Mouse (Mus musculus) stomach, embryonic 14.5 days (tissue): ENCODE measurements around the gene Olfr1509. TPM values are rescaled to one million over a fixed set of nuclear protein-coding genes. Genes with fewer than 3 reads are reported as not detected.
"Not testable (repeated sequence)": the region's sequence is repeated elsewhere in the genome, so short reads cannot be mapped to it uniquely, and the experiment has no call there.

Experiments used
- ATAC-seq: fragments of 200-750 bp; cut with Nextera tagmentation; 2 replicates; pipeline ENCODE4 v1.8.0; 2017; ENCODE audit warnings: low read depth, moderate TSS enrichment; ENCODE audit not compliant: insufficient number of reproducible peaks, insufficient read depth, low FRiP score
- H3K27ac ChIP-seq: fragments of 300-500 bp; sonication (generic); 2 replicates; pipeline ENCODE4 v1.5.1; 2014; ENCODE audit warnings: mild to moderate bottlenecking, low read length, moderate library complexity, mixed read lengths
- H3K27me3 ChIP-seq: fragments of 300-500 bp; sonication (generic); 2 replicates; pipeline ENCODE4 v1.6.1; 2014; ENCODE audit warnings: low read length, control low read depth, mixed read lengths; ENCODE audit not compliant: control insufficient read depth, insufficient read depth
- H3K36me3 ChIP-seq: fragments of 300-500 bp; sonication (generic); 2 replicates; pipeline ENCODE4 v1.6.1; 2014; ENCODE audit warnings: mild to moderate bottlenecking, control low read depth, low read length, moderate library complexity, mixed read lengths; ENCODE audit not compliant: control insufficient read depth, insufficient read depth
- H3K4me1 ChIP-seq: fragments of 300-500 bp; sonication (generic); 2 replicates; pipeline ENCODE4 v1.6.1; 2014; ENCODE audit warnings: low read length, control low read depth, mixed read lengths; ENCODE audit not compliant: control insufficient read depth, insufficient read depth
- H3K4me2 ChIP-seq: fragments of 300-500 bp; sonication (generic); replicated peaks from 2 replicates; pipeline ENCODE4 v1.6.1; 2014; ENCODE audit warnings: low read depth, low read length, control low read depth
- H3K4me3 ChIP-seq: fragments of 300-500 bp; sonication (generic); 2 replicates; pipeline ENCODE4 v1.5.1; 2014; ENCODE audit warnings: low read depth, low read length, control low read depth
- H3K9ac ChIP-seq: fragments of 300-500 bp; sonication (generic); replicated peaks from 2 replicates; pipeline ENCODE4 v1.6.1; 2014; ENCODE audit warnings: low read depth, mild to moderate bottlenecking, control low read depth, low read length, moderate library complexity, mixed read lengths
- H3K9me3 ChIP-seq: fragments of 300-500 bp; sonication (generic); 2 replicates; pipeline ENCODE4 v1.6.1; 2016; ENCODE audit warnings: low read depth, low read length, control low read depth; ENCODE audit not compliant: control insufficient read depth
- WGBS: fragments of 180-500 bp; shearing (Covaris S2); extraction: QIAGEN DNeasy Blood & Tissue Kit; methylation state at CpG from one replicate; pipeline ENCODE4 v1.1.7; 2014; 5-methylcytosine and 5-hydroxymethylcytosine counted together
- polyA plus RNA-seq: library from polyadenylated mRNA; unstranded; fragments of >200 nt; fragmentation: Nextera tagmentation; extraction: Ambion mirVana; gene quantifications from 2 replicates; pipeline ENCODE4 v1.2.1, GENCODE M21; 2014

Olfr1509 gene
- polyA plus RNA-seq, result not detected in 2 replicates

GRCm38 (mm10) chr14:52442690-52443089 lies at the start of gene Olfr1509:
TSS of gene Olfr1509 (plus strand) at chr14:52442990.
- Histone ChIP-seq H3K9ac (no peak within 1 kb of the TSS), H3K4me1 (no peaks in the 10 kb centered on the region), H3K4me3 (no peak within 1 kb of the TSS), H3K36me3 (no peaks in the 10 kb centered on the region), H3K9me3 (no peaks in the 10 kb centered on the region), H3K27ac (no peak within 1 kb of the TSS), H3K27me3 (no peaks in the 10 kb centered on the region), H3K4me2 (no peak within 1 kb of the TSS)
- ATAC-seq, result no peak

- no peak for ATAC-seq
- H3K4me3 ChIP-seq, result no peak within 1 kb of the TSS
- H3K4me1 ChIP-seq, result no peaks in the 10 kb centered on the region
- no peaks in the 10 kb centered on the region for H3K27me3 ChIP-seq
- no peaks in the 10 kb centered on the region for H3K36me3 ChIP-seq
- no peak within 1 kb of the TSS for H3K9ac ChIP-seq
- no peak within 1 kb of the TSS for H3K4me2 ChIP-seq
- 74% methylated on average over 4 of the region's 4 CpGs for WGBS
- H3K27ac ChIP-seq, result no peak within 1 kb of the TSS
- H3K9me3 ChIP-seq, result no peaks in the 10 kb centered on the region
These were observed 45.5 kb upstream of the Olfr1509 start, which contains the start of gene Olfr1511 for GRCm38 (mm10) chr14:52397279-52397678. TSS of gene Olfr1511 (minus strand) at chr14:52397379.

- H3K36me3 ChIP-seq, H3K9ac ChIP-seq, H3K9me3 ChIP-seq, H3K4me3 ChIP-seq, H3K27ac ChIP-seq, H3K4me1 ChIP-seq, H3K4me2 ChIP-seq, H3K27me3 ChIP-seq: not testable (repeated sequence)
- WGBS, result 75% methylated on average over 7 of the region's 10 CpGs
- ATAC-seq, result 0 out of 2 replicates have a peak, but pooled peaks have one; percentile 33
These were observed 32.5 kb upstream of the Olfr1509 start for GRCm38 (mm10) chr14:52410142-52410919.

GRCm38 (mm10) chr14:52414273-52414672 lies 28.5 kb upstream of the Olfr1509 start, which contains the start of gene Olfr1510:
TSS of gene Olfr1510 (minus strand) at chr14:52414373.
- Histone ChIP-seq H3K9me3 (no peaks in the 10 kb centered on the region), H3K4me1 (no peaks in the 10 kb centered on the region), H3K9ac (no peak within 1 kb of the TSS), H3K4me3 (no peak within 1 kb of the TSS), H3K27me3 (no peaks in the 10 kb centered on the region), H3K27ac (no peak within 1 kb of the TSS), H3K4me2 (no peak within 1 kb of the TSS), H3K36me3 (no peaks in the 10 kb centered on the region)
- ATAC-seq, result no peak
- WGBS, result 89% methylated on average over 3 of the region's 3 CpGs

GRCm38 (mm10) chr14:52427686-52428085 lies 15.1 kb upstream of the Olfr1509 start:
- Histone ChIP-seq H3K4me1 (no peaks in the 10 kb centered on the region), H3K4me2 (no peak overlapping the region), H3K27me3 (no peaks in the 10 kb centered on the region), H3K4me3 (no peak overlapping the region), H3K27ac (no peak overlapping the region), H3K9me3 (no peaks in the 10 kb centered on the region), H3K9ac (no peak overlapping the region), H3K36me3 (no peaks in the 10 kb centered on the region)
- ATAC-seq, result no peak
- 84% methylated on average over 1 of the region's 1 CpGs for WGBS

- H3K4me1 ChIP-seq, result no peaks in the 10 kb centered on the region
- no peak for ATAC-seq
- H3K36me3 ChIP-seq, result no peaks in the 10 kb centered on the region
- no peaks in the 10 kb centered on the region for H3K27me3 ChIP-seq
- no peak overlapping the region for H3K4me3 ChIP-seq
- H3K4me2 ChIP-seq, result no peak overlapping the region
- 83% methylated on average over 8 of the region's 8 CpGs for WGBS
- no peak overlapping the region for H3K27ac ChIP-seq
- no peaks in the 10 kb centered on the region for H3K9me3 ChIP-seq
- H3K9ac ChIP-seq, result no peak overlapping the region
These were observed 8.3 kb downstream of the Olfr1509 start for GRCm38 (mm10) chr14:52451138-52451537.

GRCm38 (mm10) chr14:52461928-52462327 lies 19.1 kb downstream of the Olfr1509 start:
- Histone ChIP-seq H3K4me1 (no peaks in the 10 kb centered on the region), H3K9ac (no peak overlapping the region), H3K4me2 (no peak overlapping the region), H3K4me3 (no peak overlapping the region), H3K36me3 (no peaks in the 10 kb centered on the region), H3K27ac (no peak overlapping the region), H3K9me3 (no peaks in the 10 kb centered on the region), H3K27me3 (no peaks in the 10 kb centered on the region)
- ATAC-seq, result no peak

GRCm38 (mm10) chr14:52465738-52466137 lies 22.9 kb downstream of the Olfr1509 start:
- ATAC-seq, result no peak
- Histone ChIP-seq H3K4me1 (no peaks in the 10 kb centered on the region), H3K4me2 (no peak overlapping the region), H3K27ac (no peak overlapping the region), H3K9me3 (no peaks in the 10 kb centered on the region), H3K4me3 (no peak overlapping the region), H3K9ac (no peak overlapping the region), H3K27me3 (no peaks in the 10 kb centered on the region), H3K36me3 (no peaks in the 10 kb centered on the region)
- WGBS, result 44% methylated on average over 1 of the region's 1 CpGs

- Histone ChIP-seq H3K4me2 (no peak within 1 kb of the TSS), H3K4me1 (no peaks in the 10 kb centered on the region), H3K9ac (no peak within 1 kb of the TSS), H3K36me3 (no peaks in the 10 kb centered on the region), H3K4me3 (no peak within 1 kb of the TSS), H3K27ac (no peak within 1 kb of the TSS), H3K27me3 (no peaks in the 10 kb centered on the region), H3K9me3 (no peaks in the 10 kb centered on the region)
- 58% methylated on average over 2 of the region's 2 CpGs for WGBS
- ATAC-seq, result no peak
These were observed 24.6 kb downstream of the Olfr1509 start, which contains the start of gene Olfr1508 for GRCm38 (mm10) chr14:52467395-52467794. TSS of gene Olfr1508 (minus strand) at chr14:52467495.
